Mouse (Mus musculus) heart, embryonic 16.5 days (tissue): Measurements from ENCODE around the gene Nectin2. TPM values are rescaled to one million over a fixed set of nuclear protein-coding genes. Genes with fewer than 3 reads are reported as not detected.

Source experiments
- ATAC-seq: fragments of 200-750 bp; cut with Nextera tagmentation; replicated peaks from 2 replicates; pipeline ENCODE4 v1.8.0; 2017; ENCODE audit warnings: moderate number of reproducible peaks; ENCODE audit not compliant: insufficient read depth, low FRiP score; ENCODE audit errors: extremely low read depth
- H3K27ac ChIP-seq: fragments of 300-500 bp; sonication (generic); 2 replicates; pipeline ENCODE4 v1.5.1; 2014; ENCODE audit warnings: mild to moderate bottlenecking, low read length, control low read depth, moderate library complexity
- H3K27me3 ChIP-seq: fragments of 300-500 bp; sonication (generic); 2 replicates; pipeline ENCODE4 v1.6.1; 2014; ENCODE audit warnings: low read length, mixed read lengths; ENCODE audit not compliant: control insufficient read depth, insufficient read depth
- H3K36me3 ChIP-seq: fragments of 300-500 bp; sonication (generic); 2 replicates; pipeline ENCODE4 v1.6.1; 2014; ENCODE audit not compliant: control insufficient read depth, insufficient read depth
- H3K4me1 ChIP-seq: fragments of 300-500 bp; sonication (generic); 2 replicates; pipeline ENCODE4 v1.6.1; 2014; ENCODE audit warnings: low read length, mixed read lengths; ENCODE audit not compliant: control insufficient read depth, insufficient read depth
- H3K4me2 ChIP-seq: fragments of 300-500 bp; sonication (generic); 2 replicates; pipeline ENCODE4 v1.6.1; 2014; ENCODE audit warnings: low read depth, mild to moderate bottlenecking, control low read depth, low read length
- H3K4me3 ChIP-seq: fragments of 300-500 bp; sonication (generic); 2 replicates; pipeline ENCODE4 v1.5.1; 2014; ENCODE audit warnings: mild to moderate bottlenecking, control low read depth, low read length
- H3K9ac ChIP-seq: fragments of 300-500 bp; sonication (generic); 2 replicates; pipeline ENCODE4 v1.6.1; 2014; ENCODE audit warnings: low read length, control low read depth
- H3K9me3 ChIP-seq: fragments of 300-500 bp; sonication (generic); replicated peaks from 2 replicates; pipeline ENCODE4 v1.6.1; 2016; ENCODE audit warnings: low read length; ENCODE audit not compliant: control insufficient read depth
- WGBS: fragments of 180-500 bp; shearing (Covaris S2); extraction: QIAGEN DNeasy Blood & Tissue Kit; methylation state at CpG from one replicate; pipeline ENCODE4 v1.1.7; 2014; 5-methylcytosine and 5-hydroxymethylcytosine counted together
- polyA plus RNA-seq: library from polyadenylated mRNA; unstranded; fragments of >200 nt; fragmentation: Nextera tagmentation; extraction: Ambion mirVana; gene quantifications from 2 replicates; pipeline ENCODE4 v1.2.1, GENCODE M21; 2015

Nectin2 gene
- polyA plus RNA-seq, 1 experiment from 2014 or later: 63.5 TPM

DNA sequence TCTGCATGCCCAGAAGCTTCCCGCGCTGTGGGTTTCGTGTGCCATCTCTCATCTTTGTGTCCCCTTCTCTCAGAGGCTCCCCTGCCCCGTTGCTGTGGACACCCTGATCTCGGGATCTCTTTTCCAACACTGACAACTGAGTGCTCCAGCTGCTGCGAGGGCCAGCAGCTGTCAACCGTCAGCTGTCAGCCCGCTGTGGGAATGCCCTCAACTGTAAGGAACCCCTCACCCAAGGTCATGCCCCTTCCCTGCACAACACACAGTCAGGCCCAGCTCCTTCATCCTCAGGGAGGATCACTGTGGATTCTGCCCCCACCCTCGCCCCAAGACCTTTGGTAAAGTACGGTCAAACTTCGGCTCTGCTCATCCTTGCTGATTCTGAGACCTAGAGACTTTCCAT lies 12.0 kb upstream of the Nectin2 start:
- Histone ChIP-seq H3K27me3 (no peaks in the 10 kb centered on the region), H3K27ac (peak overlapping the region; percentile 78), H3K4me3 (no peak overlapping the region), H3K9me3 (no peaks in the 10 kb centered on the region), H3K4me2 (no peak overlapping the region), H3K4me1 (peaks cover 40% of the 10 kb centered on the region), H3K36me3 (peaks cover 63% of the 10 kb centered on the region), H3K9ac (peak overlapping the region; percentile 21; the same call in 1 of the 2 replicates)
- ATAC-seq: no peak
- WGBS: 42% methylated on average over 11 of the region's 11 CpGs

DNA sequence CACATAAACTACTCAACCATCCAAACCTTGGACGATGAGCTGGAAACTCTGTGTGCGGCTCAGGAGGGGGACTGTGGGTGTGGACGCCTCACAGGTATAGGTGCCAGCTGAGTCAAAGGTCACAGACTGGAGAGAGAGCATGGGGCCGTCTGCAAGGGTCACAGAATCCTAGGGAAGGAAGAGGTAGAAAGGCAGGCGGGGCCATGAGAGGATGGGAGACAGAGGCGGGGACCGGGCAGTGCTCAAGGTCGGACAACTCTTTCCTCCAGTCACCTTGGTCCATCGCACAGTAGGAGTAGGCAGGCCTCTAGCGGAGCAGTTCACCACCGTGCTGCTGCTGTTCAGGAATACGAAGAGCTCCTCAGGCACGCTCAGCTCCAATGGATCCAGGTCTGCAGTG lies 9.7 kb upstream of the Nectin2 start:
- Histone ChIP-seq H3K4me3 (no peak overlapping the region), H3K4me1 (peaks cover 56% of the 10 kb centered on the region), H3K9ac (peak overlapping the region; percentile 57), H3K27me3 (no peaks in the 10 kb centered on the region), H3K9me3 (no peaks in the 10 kb centered on the region), H3K36me3 (peaks cover 46% of the 10 kb centered on the region), H3K27ac (peak overlapping the region; percentile 93), H3K4me2 (peak overlapping the region; percentile 21; the same call in 1 of the 2 replicates)
- ATAC-seq: 0 out of 2 replicates have a peak, but pooled peaks have one; percentile 0
- 64% methylated on average over 13 of the region's 13 CpGs for whole genome bisulfite sequencing

DNA sequence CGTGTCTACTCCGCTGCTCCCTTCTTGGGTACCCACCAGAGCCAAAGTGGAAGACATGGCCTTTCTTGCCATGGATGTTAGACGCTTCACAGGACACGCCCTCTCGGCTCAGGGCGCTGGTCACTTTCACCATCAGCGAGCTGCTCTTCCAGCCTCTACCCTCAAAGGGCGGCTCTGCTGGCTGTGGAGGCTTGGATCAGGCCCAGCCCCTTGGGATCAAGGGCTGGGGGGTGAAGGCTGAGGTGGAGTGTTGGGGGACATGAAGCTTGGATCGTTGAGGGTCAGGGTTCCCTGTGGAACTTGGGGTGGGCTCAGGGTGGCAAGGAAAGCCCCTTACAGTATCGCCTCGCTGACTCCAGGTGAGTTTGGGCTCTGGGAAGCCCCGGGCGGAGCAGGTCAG lies 8.3 kb upstream of the Nectin2 start:
- H3K4me2 ChIP-seq: no peak overlapping the region
- no peak overlapping the region for H3K4me3 ChIP-seq
- WGBS: 92% methylated on average over 13 of the region's 13 CpGs
- peaks cover 32% of the 10 kb centered on the region for H3K36me3 ChIP-seq
- no peak for ATAC-seq
- H3K4me1 ChIP-seq: peaks cover 62% of the 10 kb centered on the region
- H3K27ac ChIP-seq: no peak overlapping the region
- H3K27me3 ChIP-seq: no peaks in the 10 kb centered on the region
- H3K9ac ChIP-seq: no peak overlapping the region
- no peaks in the 10 kb centered on the region for H3K9me3 ChIP-seq

DNA sequence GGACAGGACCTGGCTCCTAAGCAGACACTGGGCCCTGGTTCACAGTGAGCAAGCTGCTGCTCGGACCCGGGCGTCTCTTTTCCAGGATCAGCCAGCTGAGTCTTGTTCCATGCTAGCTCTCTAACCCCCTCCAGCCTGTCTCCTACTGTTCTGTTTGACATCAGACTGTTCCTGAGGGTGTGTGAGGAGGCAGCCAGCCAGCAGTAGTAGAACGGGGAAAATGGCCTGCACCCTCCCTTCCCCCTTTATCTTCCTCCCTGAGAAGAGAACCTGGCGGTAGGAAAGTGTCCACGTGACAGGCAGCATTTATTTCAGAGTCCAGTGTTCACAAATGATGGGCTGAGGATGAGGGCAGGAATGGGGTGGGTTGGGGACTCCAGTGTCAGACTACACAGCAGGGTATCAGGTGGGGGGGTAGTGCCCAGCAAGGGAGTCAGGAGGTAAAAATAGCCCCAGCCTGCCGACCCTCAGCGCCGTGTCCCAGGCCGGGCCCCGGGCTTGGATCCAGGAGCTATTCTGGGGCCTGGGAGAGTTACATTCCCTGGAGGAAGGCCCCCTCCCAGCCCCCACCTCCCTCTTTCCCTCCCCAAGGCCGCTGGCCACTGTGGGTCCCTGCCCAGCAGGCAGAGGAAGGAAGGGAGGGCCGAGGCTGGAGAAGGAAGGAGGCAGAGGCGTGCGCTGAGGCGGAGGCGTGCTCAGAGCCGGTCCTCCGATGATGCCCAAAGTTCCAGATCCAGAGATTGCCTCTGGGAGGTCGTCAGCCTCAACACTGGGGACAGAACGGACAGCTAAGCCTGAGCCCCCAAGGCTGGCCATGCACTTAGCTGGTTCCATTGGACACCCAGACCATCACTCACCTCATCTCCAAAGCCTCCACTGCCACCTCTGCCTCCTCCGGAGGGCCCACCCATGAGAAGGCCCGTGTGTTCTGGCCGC lies 5.8 kb upstream of the Nectin2 start:
- peak overlapping the region; percentile 28 for H3K4me2 ChIP-seq
- peak overlapping the region; percentile 60 for H3K9ac ChIP-seq
- peaks cover 62% of the 10 kb centered on the region for H3K4me1 ChIP-seq
- H3K9me3 ChIP-seq: no peaks in the 10 kb centered on the region
- H3K36me3 ChIP-seq: peaks cover 17% of the 10 kb centered on the region
- peak; percentile 92 for ATAC-seq
- peak overlapping the region; percentile 94 for H3K27ac ChIP-seq
- peak overlapping the region; percentile 4 for H3K4me3 ChIP-seq
- 15% methylated on average over 19 of the region's 24 CpGs for WGBS
- no peaks in the 10 kb centered on the region for H3K27me3 ChIP-seq

DNA sequence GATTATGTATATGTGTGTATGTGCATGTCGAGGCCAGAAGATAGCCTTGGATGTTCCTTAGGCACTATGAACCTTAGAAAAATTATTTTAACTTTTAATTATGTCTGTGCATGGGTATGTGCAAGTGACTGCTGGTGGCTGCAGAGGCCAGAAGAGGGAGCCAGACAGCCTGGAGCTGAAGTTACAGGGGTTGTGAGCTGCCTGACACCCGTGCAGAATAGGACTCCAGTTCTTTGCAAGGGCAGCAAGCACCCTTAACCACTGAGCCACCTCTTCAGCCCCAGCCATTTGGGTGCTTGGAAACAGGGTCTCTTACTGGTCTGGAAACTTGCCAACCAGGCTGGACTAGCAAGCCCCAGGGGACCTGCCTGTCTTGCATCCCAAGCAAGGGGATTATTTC lies 4.7 kb upstream of the Nectin2 start:
- H3K4me3 ChIP-seq: no peak overlapping the region
- no peaks in the 10 kb centered on the region for H3K9me3 ChIP-seq
- no peak overlapping the region; the same call in 1 of the 2 replicates for H3K4me2 ChIP-seq
- peaks cover 64% of the 10 kb centered on the region for H3K4me1 ChIP-seq
- no peak overlapping the region; the same call in 1 of the 2 replicates for H3K9ac ChIP-seq
- peaks cover 17% of the 10 kb centered on the region for H3K36me3 ChIP-seq
- 85% methylated on average over 2 of the region's 2 CpGs for WGBS
- no peak for ATAC-seq
- H3K27ac ChIP-seq: peak overlapping the region; percentile 94
- H3K27me3 ChIP-seq: no peaks in the 10 kb centered on the region

DNA sequence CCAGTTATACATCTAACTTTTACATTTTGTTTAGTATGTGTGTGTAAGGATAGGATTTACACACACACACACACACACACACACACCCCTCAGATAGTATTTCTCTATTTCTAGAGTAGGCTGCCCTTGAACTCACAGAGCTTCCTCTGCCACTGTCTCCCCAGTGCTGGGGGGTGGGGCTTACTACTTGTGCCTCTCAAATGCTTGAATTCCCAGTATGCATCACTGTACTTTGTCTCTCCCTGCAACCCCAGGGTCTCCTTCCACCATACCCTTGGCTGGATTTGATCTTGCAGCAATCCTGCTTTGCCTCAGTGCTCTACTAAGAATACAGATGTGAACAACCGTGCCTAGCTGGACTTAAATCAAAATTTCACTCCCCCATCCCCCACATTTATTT lies 3.8 kb upstream of the Nectin2 start:
- no peak overlapping the region for H3K4me3 ChIP-seq
- peaks cover 55% of the 10 kb centered on the region for H3K4me1 ChIP-seq
- H3K9ac ChIP-seq: no peak overlapping the region
- H3K27ac ChIP-seq: peak overlapping the region; percentile 94
- no peak overlapping the region for H3K4me2 ChIP-seq
- no peak for ATAC-seq
- H3K36me3 ChIP-seq: peaks cover 12% of the 10 kb centered on the region
- 67% methylated on average over 1 of the region's 1 CpGs for WGBS
- H3K27me3 ChIP-seq: no peaks in the 10 kb centered on the region
- no peaks in the 10 kb centered on the region for H3K9me3 ChIP-seq

DNA sequence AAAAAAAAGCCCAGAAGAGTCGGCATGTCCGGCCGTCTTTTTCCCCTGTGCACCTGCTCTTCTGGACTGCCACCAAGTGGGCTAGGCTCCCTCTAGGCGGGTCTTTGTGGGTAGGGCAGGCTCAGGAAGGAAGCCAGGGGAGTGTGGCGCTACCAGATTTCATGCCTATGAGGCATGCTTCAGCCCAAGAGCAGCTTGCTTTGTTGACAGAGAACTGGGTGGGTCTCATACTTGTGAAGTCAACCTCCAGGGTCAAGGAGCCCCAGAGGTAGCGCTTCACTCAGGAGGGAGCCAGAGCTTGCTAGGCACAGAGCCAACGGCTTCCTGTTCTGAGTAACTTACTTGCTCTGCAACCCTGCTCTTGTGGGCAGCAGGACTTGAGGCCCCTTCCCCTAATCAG lies 3.3 kb upstream of the Nectin2 start:
- no peaks in the 10 kb centered on the region for H3K9me3 ChIP-seq

DNA sequence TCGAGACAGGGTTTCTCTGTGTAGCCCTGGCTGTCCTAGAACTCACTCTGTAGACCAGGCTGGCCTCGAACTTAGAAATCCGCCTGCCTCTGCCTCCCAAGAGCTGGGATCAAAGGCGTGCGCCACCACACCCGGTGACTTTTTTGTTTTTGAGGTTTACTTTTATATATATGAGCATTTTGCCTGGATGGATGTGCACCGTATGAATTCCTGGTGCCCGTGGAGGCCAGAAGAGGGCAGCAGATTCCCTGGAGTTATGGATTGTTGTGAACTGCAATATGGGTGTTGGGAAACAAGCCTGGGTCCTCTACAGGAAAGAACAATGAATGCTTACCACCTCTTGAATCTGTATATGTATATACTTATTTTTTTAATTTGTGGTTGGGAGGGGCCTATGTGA lies 2.4 kb upstream of the Nectin2 start:
- no peak for ATAC-seq
- no peaks in the 10 kb centered on the region for H3K27me3 ChIP-seq
- no peaks in the 10 kb centered on the region; the same call in 1 of the 2 replicates for H3K36me3 ChIP-seq
- H3K27ac ChIP-seq: no peak overlapping the region
- no peaks in the 10 kb centered on the region for H3K9me3 ChIP-seq
- peaks cover 57% of the 10 kb centered on the region for H3K4me1 ChIP-seq
- 76% methylated on average over 8 of the region's 8 CpGs for WGBS
- no peak overlapping the region for H3K4me3 ChIP-seq
- no peak overlapping the region for H3K9ac ChIP-seq
- no peak overlapping the region for H3K4me2 ChIP-seq

More for the DNA sequence above, 3.3 kb upstream of the Nectin2 start:
- Histone ChIP-seq H3K4me1 (peaks cover 52% of the 10 kb centered on the region), H3K27ac (peak overlapping the region; percentile 94), H3K36me3 (peaks cover 9% of the 10 kb centered on the region), H3K27me3 (no peaks in the 10 kb centered on the region), H3K4me3 (no peak overlapping the region), H3K4me2 (no peak overlapping the region), H3K9ac (0 out of 2 replicates have a peak overlapping the region, but pooled peaks have one; percentile 23)
- WGBS: 42% methylated on average over 7 of the region's 7 CpGs
- no peak for ATAC-seq

DNA sequence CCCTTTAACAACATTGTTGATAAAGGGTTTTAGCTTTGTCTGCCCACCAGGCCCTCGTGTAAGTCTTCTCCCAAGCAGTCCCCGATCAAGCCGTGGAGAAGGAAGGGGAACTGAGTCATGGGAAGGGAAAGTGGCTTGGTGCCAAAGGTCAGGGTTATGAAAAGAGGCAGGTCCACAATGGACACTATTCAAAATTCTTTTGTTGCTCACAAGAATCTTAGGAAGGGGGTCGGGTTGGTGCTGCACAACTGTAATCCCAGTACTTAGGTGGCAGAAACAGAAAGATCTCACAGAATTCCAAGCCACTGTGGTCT lies 744 bp upstream of the Nectin2 start:
- no peak for ATAC-seq
- WGBS: 33% methylated on average over 4 of the region's 4 CpGs
- Histone ChIP-seq H3K27me3 (no peaks in the 10 kb centered on the region), H3K9ac (no peak overlapping the region; the same call in 1 of the 2 replicates), H3K27ac (peak overlapping the region; percentile 93), H3K4me3 (no peak overlapping the region), H3K9me3 (no peaks in the 10 kb centered on the region), H3K4me1 (peaks cover 60% of the 10 kb centered on the region), H3K4me2 (no peak overlapping the region; the same call in 1 of the 2 replicates), H3K36me3 (no peaks in the 10 kb centered on the region; the same call in 1 of the 2 replicates)
